9 mouse cellular contexts compared by ENCODE assay signal in genomic region chr15:91463026-91463661, GRCm38 (mm10).
DNase-seq lines count a peak whose midpoint lies in the region; ATAC-seq lines count a peak whose summit lies in the region.
"Had no signal": no experiment of that assay in that cellular context is flagged by ENCODE, and none has a peak within 500 bp of the region (broad histone marks: within the 10 kb centered on the region; RNA-seq: fewer than 3 reads in every experiment).

No protein-coding gene starts in this region.

- no peaks in the 10 kb centered on the region for H3K9me3 ChIP-seq in midbrain, embryonic 14.5 days (ENCODE audit: control insufficient read depth, low read length)
- H3K9me3 ChIP-seq in midbrain, embryonic 15.5 days = no peaks in the 10 kb centered on the region

- intact Hi-C loops in left cerebral cortex, postnatal 36 days (cut with DNase I) = loop anchor here (5.0 kb wide), 1 partner anchor 161 kb away; no protein-coding TSS in a partner anchor

- WGBS in midbrain, embryonic 14.5 days = 77% methylated on average over 16 of the region's 16 CpGs
- 73% methylated on average over 16 of the region's 16 CpGs for WGBS in midbrain, embryonic 15.5 days

- no peaks in the 10 kb centered on the region for H3K4me1 ChIP-seq in midbrain, embryonic 14.5 days (ENCODE audit: control insufficient read depth, insufficient read depth, low read length)
- H3K4me1 ChIP-seq in midbrain, embryonic 15.5 days = peaks cover 11% of the 10 kb centered on the region; the same call in 1 of the 2 replicates

- no peak overlapping the region for H3K4me3 ChIP-seq in midbrain, embryonic 14.5 days (replicated peaks; ENCODE audit: low read depth, low read length)
- no peak overlapping the region for H3K4me3 ChIP-seq in midbrain, embryonic 15.5 days

- no peak overlapping the region for H3K27ac ChIP-seq in midbrain, embryonic 14.5 days (replicated peaks; ENCODE audit: low read depth, low read length)
- H3K27ac ChIP-seq in midbrain, embryonic 15.5 days = no peak overlapping the region
- H3K27ac ChIP-seq: hindbrain, embryonic 14.5 days had no signal

- H3K36me3 ChIP-seq in midbrain, embryonic 14.5 days (ENCODE audit: control insufficient read depth, insufficient read depth, low read length) = no peaks in the 10 kb centered on the region
- no peaks in the 10 kb centered on the region for H3K36me3 ChIP-seq in midbrain, embryonic 15.5 days (replicated peaks)

- no peak for DNase-seq in frontal cortex, postnatal 10 days (ENCODE audit: low spot score in 2 of 2)
- peak; percentile 11 for DNase-seq in 3134 (ENCODE audit: extremely low read depth, insufficient read length, low spot score)
- peak; percentile 90 to 92 for DNase-seq in cerebellum, adult 18-20 months
- DNase-seq in left cerebral cortex, postnatal 36 days (ENCODE audit: low spot score in 2 of 2) = peak; percentile 32 to 48
- DNase-seq in thymus, postnatal 0 days (ENCODE audit: low spot score) = no peak
- no peak for DNase-seq in midbrain, embryonic 14.5 days

- ATAC-seq in frontal cortex, adult (ENCODE audit: low TSS enrichment) = peak; percentile 86
- no peak for ATAC-seq in midbrain, embryonic 14.5 days (ENCODE audit: low FRiP score, low TSS enrichment)
- no peak for ATAC-seq in midbrain, embryonic 15.5 days (replicated peaks)

- H3K9ac ChIP-seq in midbrain, embryonic 14.5 days (replicated peaks; ENCODE audit: low read length) = no peak overlapping the region
- H3K9ac ChIP-seq in midbrain, embryonic 15.5 days = no peak overlapping the region
- H3K9ac ChIP-seq: hindbrain, embryonic 14.5 days had no signal

- no peak overlapping the region for H3K4me2 ChIP-seq in midbrain, embryonic 14.5 days (ENCODE audit: low read length)
- no peak overlapping the region for H3K4me2 ChIP-seq in midbrain, embryonic 15.5 days
- H3K4me2 ChIP-seq: hindbrain, embryonic 14.5 days had no signal

- no peaks in the 10 kb centered on the region for H3K27me3 ChIP-seq in midbrain, embryonic 14.5 days (ENCODE audit: control insufficient read depth, insufficient read depth, low read length)
- no peaks in the 10 kb centered on the region for H3K27me3 ChIP-seq in midbrain, embryonic 15.5 days (replicated peaks)

Comparison
In these comparisons a context has a peak if more than half of its experiments do, and no peak if none do; other contexts are left out.
1. DNase-seq: peak in 3134 (single experiment), cerebellum, adult 18-20 months (2 of 2) and left cerebral cortex, postnatal 36 days (2 of 2); none in frontal cortex, postnatal 10 days (0 of 2), thymus, postnatal 0 days (single experiment) and midbrain, embryonic 14.5 days (single experiment).